Mouse (Mus musculus) midbrain, embryonic 16.5 days (tissue): ENCODE data around the gene Plb1. TPM values are rescaled to one million over a fixed set of nuclear protein-coding genes. Genes with fewer than 3 reads are reported as not detected.

Experiments used
- ATAC-seq: fragments of 200-750 bp; cut with Nextera tagmentation; 2 replicates; pipeline ENCODE4 v1.8.0; 2017; ENCODE audit warnings: moderate TSS enrichment
- H3K27ac ChIP-seq: fragments of 300-500 bp; sonication (generic); 2 replicates; pipeline ENCODE4 v1.5.1; 2014; ENCODE audit warnings: mild to moderate bottlenecking, low read length, mixed read lengths
- H3K27me3 ChIP-seq: fragments of 300-500 bp; sonication (generic); 2 replicates; pipeline ENCODE4 v1.6.1; 2014; ENCODE audit warnings: low read depth, low read length, mixed read lengths; ENCODE audit not compliant: control insufficient read depth, insufficient read depth
- H3K36me3 ChIP-seq: fragments of 300-500 bp; sonication (generic); 2 replicates; pipeline ENCODE4 v1.6.1; 2014; ENCODE audit warnings: mild to moderate bottlenecking, low read length, moderate library complexity, mixed read lengths; ENCODE audit not compliant: control insufficient read depth, insufficient read depth
- H3K4me1 ChIP-seq: fragments of 300-500 bp; sonication (generic); 2 replicates; pipeline ENCODE4 v1.6.1; 2014; ENCODE audit warnings: mild to moderate bottlenecking, low read length, mixed read lengths; ENCODE audit not compliant: control insufficient read depth, insufficient read depth
- H3K4me2 ChIP-seq: fragments of 300-500 bp; sonication (generic); 2 replicates; pipeline ENCODE4 v1.6.1; 2014; ENCODE audit warnings: mild to moderate bottlenecking, low read length, mixed read lengths
- H3K4me3 ChIP-seq: fragments of 300-500 bp; sonication (generic); 2 replicates; pipeline ENCODE4 v1.5.1; 2014; ENCODE audit warnings: low read depth, mild to moderate bottlenecking, low read length, moderate library complexity, mixed read lengths
- H3K9ac ChIP-seq: fragments of 300-500 bp; sonication (generic); 2 replicates; pipeline ENCODE4 v1.6.1; 2014; ENCODE audit warnings: low read depth, low read length, mixed read lengths
- H3K9me3 ChIP-seq: fragments of 300-500 bp; sonication (generic); replicated peaks from 2 replicates; pipeline ENCODE4 v1.6.1; 2014; ENCODE audit warnings: mild to moderate bottlenecking, low read length, mixed read lengths; ENCODE audit not compliant: control insufficient read depth, poor library complexity, severe bottlenecking
- WGBS: fragments of 180-500 bp; shearing (Covaris S2); extraction: QIAGEN DNeasy Blood & Tissue Kit; methylation state at CpG from one replicate; pipeline ENCODE4 v1.1.7; 2014; 5-methylcytosine and 5-hydroxymethylcytosine counted together
- polyA plus RNA-seq: library from polyadenylated mRNA; unstranded; fragments of >200 nt; fragmentation: Nextera tagmentation; extraction: Ambion mirVana; gene quantifications from 2 replicates; pipeline ENCODE4 v1.2.1, GENCODE M21; 2015

Plb1 gene
- polyA plus RNA-seq, 1 experiment from 2014 or later, result 0.04 TPM

DNA sequence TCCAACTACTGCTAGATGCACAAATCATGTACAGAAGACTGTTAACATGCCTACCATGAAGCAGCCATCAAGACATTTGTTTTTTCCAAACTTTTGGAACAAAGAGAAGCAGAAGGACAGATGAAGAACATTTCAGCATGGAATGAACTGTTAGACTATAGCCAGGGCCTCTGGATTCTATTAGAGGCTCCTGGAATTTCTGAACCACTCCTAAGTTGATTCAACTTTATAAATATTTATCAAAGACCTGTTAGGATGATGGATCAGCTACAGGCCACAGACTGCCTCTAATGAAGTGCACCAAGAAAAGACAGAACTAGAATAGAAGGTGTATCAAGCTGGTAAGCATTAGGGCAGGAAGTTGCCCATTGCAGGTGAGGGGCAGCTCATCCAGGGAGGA, 156.1 kb downstream of the Plb1 start:
- no peak for ATAC-seq
- no peaks in the 10 kb centered on the region for H3K36me3 ChIP-seq
- H3K9ac ChIP-seq, result no peak overlapping the region
- no peaks in the 10 kb centered on the region for H3K4me1 ChIP-seq
- no peaks in the 10 kb centered on the region for H3K27me3 ChIP-seq
- H3K4me2 ChIP-seq, result no peak overlapping the region
- H3K27ac ChIP-seq, result no peak overlapping the region
- no peak overlapping the region for H3K4me3 ChIP-seq
- H3K9me3 ChIP-seq, result no peaks in the 10 kb centered on the region

DNA sequence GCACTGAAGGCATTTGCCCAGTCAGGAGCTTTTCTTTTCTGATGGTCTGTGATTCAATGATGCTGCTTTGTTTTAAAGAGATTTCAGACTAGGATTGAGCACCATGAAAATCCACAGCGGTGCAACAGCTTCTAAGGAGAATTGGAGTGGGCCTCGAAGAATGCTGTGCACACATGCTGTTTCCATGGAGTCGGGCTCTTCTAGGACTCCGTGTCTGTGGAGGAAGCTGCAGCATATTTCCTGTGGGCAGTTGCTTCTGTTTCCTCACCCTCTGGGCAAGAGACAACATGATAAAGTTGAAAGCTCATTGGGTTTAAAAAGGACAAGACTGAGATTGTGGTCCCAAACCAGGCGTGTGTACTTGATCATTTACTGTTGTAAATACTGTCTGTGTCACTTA, 157.8 kb downstream of the Plb1 start:
- H3K27ac ChIP-seq, result no peak overlapping the region
- no peaks in the 10 kb centered on the region for H3K9me3 ChIP-seq
- no peak overlapping the region for H3K4me3 ChIP-seq
- H3K36me3 ChIP-seq, result no peaks in the 10 kb centered on the region
- no peak overlapping the region for H3K9ac ChIP-seq
- WGBS, result 80% methylated on average over 5 of the region's 5 CpGs
- H3K27me3 ChIP-seq, result no peaks in the 10 kb centered on the region
- no peaks in the 10 kb centered on the region for H3K4me1 ChIP-seq
- no peak overlapping the region for H3K4me2 ChIP-seq
- ATAC-seq, result no peak

DNA sequence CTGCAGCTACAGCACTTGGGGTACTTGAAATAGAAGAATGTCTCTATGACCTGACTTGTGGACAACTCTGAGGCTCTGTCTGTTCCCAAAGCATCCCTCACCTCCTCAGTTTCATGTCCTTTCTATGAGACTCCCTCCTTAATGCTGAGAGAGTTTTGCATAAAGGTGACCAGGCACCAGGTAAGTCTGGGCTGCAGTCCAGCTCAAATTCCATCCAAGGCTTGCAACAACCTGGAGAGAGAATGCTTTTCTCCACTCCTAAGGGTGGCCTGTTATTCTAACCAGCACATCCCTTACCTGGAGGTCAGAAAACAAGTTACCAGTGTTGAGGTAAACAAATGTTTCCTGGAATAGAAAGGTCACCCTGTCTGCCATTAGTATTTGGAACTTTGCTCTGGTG, 159.8 kb downstream of the Plb1 start:
- Histone ChIP-seq H3K27ac (no peak overlapping the region), H3K4me1 (no peaks in the 10 kb centered on the region), H3K4me2 (no peak overlapping the region), H3K9me3 (no peaks in the 10 kb centered on the region), H3K27me3 (no peaks in the 10 kb centered on the region), H3K4me3 (no peak overlapping the region), H3K9ac (no peak overlapping the region), H3K36me3 (no peaks in the 10 kb centered on the region)
- ATAC-seq, result no peak

DNA sequence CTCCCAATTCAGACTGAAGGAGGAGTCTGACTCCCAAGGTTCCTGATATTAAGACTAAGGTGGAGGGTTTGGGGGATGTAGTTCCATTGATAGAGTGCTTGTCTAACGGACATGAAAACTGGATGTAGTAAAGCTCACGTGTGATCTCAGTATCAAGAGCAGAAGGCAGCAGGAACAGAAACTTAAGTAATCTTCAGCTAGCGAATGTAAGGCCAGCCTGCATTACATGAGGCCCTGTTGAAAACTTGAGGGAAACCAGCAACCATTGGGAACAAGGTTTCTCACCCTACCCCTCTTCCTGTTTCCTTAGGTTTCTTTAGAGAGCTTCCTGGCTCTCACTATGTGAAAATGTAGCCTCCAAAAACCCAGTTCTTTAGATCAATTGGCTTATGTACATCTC, 162.1 kb downstream of the Plb1 start:
- no peak overlapping the region for H3K27ac ChIP-seq
- H3K4me1 ChIP-seq, result no peaks in the 10 kb centered on the region
- no peak overlapping the region for H3K9ac ChIP-seq
- no peaks in the 10 kb centered on the region for H3K9me3 ChIP-seq
- no peak for ATAC-seq
- H3K4me2 ChIP-seq, result no peak overlapping the region
- no peaks in the 10 kb centered on the region for H3K27me3 ChIP-seq
- 93% methylated on average over 3 of the region's 3 CpGs for WGBS
- H3K4me3 ChIP-seq, result no peak overlapping the region
- no peaks in the 10 kb centered on the region for H3K36me3 ChIP-seq

DNA sequence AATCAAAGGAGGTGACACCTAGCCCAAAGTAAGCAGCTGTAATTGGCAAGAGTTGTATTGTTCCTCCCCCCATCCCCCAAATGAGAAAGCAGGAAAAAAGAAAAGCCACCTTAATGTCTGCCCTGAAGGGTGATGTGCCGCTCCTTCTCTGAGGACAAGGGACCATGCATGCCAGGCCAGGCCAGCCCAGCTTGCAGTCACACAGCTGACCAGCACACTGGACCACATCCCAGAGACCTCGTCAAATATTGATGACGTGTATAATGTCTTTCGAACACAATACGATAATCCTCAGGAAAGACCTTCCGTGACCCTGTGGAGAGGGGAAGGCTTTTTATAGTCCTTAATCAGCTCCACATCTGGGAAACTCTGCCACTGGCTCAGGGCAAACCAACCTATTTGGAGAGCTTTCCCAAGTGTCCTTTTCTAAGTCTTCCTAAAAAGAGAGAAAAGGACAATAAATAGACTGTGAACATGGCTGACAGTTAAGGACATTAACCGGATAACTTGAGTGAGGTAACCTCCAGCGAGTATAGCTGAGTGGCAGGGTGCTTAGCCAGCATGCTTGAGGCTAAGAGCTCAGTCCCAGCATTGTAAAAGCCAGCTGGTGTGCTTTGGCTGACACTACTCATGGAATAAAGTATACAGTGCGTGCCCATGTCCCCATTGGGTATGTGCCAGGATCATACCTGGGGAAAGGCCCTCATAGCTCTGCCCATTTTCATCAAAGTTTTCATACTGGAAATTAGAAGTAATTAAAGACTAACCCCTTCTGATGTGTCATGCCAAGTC, 162.8 kb downstream of the Plb1 start:
- no peak overlapping the region for H3K27ac ChIP-seq
- no peak for ATAC-seq
- H3K4me1 ChIP-seq, result no peaks in the 10 kb centered on the region
- no peaks in the 10 kb centered on the region for H3K9me3 ChIP-seq
- H3K4me2 ChIP-seq, result no peak overlapping the region
- no peak overlapping the region for H3K9ac ChIP-seq
- no peaks in the 10 kb centered on the region for H3K27me3 ChIP-seq
- WGBS, result 78% methylated on average over 9 of the region's 9 CpGs
- no peak overlapping the region for H3K4me3 ChIP-seq
- H3K36me3 ChIP-seq, result no peaks in the 10 kb centered on the region

DNA sequence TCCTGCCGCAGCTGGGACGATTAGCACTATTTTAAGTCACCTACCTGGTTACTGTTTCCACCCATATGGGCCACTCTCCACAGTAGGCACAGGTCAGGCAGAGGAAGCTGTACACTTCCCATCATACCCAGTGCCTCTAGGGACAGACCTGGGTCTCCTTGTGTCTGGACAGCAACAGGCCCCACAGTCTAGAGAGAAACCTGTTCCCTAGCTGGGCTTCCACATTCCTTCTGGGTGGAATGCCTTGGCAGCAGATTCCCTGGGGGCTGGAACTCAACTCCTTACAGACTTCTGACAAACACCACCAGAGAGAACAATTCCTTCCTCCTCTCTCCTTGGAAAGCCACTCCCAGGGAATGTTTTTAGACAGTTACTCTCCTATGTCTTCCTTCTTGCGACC, 165.2 kb downstream of the Plb1 start:
- Histone ChIP-seq H3K4me2 (no peak overlapping the region), H3K4me3 (no peak overlapping the region), H3K9ac (no peak overlapping the region), H3K4me1 (0 out of 2 replicates have a peak, but pooled peaks cover 3% of the 10 kb centered on the region), H3K36me3 (no peaks in the 10 kb centered on the region), H3K27me3 (no peaks in the 10 kb centered on the region), H3K27ac (no peak overlapping the region), H3K9me3 (no peaks in the 10 kb centered on the region)
- no peak for ATAC-seq
- WGBS, result 88% methylated on average over 3 of the region's 3 CpGs

DNA sequence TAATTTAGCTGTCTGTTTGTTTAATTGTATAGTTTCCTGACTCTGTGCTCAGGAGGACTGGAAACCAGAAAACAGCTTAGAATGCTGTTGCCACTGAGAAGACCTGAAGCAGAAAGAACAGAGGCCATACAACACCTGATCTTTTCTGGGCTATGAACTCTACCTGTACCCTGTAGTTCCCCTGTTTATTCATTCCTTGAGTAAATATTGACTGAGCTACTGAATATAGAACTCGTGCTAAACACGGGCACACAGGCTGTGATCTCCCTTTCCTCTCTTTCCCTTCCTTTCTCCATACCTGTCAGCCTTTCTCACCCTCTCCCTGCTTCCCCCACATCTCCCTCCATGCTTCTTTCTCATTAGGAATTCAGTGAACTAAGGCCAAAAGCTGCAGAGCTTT, 168.4 kb downstream of the Plb1 start:
- Histone ChIP-seq H3K9ac (no peak overlapping the region), H3K27me3 (no peaks in the 10 kb centered on the region), H3K27ac (no peak overlapping the region), H3K4me2 (no peak overlapping the region), H3K4me1 (peaks cover 13% of the 10 kb centered on the region), H3K4me3 (no peak overlapping the region), H3K9me3 (no peaks in the 10 kb centered on the region), H3K36me3 (no peaks in the 10 kb centered on the region)
- WGBS, result 72% methylated on average over 2 of the region's 2 CpGs
- ATAC-seq, result no peak

DNA sequence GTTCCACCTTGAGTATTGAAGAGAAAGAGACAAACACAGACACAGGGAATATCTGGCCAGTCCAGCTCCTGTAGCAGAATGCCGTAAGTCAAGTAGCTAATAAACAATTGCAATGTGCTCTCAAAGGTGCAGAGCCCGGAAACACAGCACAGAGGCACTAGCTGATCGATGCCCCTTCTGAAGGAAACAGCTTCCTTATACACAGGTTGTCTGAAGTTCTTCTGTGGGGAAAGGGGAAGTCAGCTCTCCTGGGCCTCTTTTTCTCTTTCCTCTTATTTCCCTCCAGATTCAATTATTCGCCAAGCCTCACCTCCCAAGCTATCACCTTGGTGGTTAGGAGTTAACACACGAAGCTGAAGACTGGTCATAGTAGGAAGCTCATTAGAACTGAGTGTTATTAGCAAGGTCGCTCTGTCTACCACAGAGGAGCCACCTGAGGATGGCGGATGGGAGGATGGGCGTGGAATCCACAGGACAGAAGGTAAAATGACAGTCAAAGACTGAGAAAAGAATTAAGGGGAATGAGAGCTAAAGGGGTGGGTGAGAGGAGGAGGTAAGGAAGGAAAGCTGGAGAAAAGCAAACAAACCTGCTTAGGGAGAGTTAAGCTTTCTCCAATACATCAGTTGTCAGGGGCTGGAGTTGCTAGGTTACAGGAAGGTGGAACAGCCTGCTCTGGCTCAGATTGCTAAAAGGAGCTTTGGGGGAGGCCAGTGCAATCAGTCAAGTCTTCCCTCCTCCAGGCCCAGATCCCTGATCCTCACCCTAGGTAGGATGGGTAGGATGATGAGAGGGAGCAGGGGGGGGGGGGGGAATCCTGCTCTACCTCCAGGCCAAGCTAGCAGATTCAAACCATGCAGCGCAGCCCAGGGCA, 170.8 kb downstream of the Plb1 start:
- Histone ChIP-seq H3K36me3 (no peaks in the 10 kb centered on the region), H3K4me3 (no peak overlapping the region), H3K9me3 (no peaks in the 10 kb centered on the region), H3K9ac (no peak overlapping the region), H3K4me1 (peaks cover 13% of the 10 kb centered on the region), H3K27ac (peak overlapping the region; percentile 75), H3K4me2 (no peak overlapping the region), H3K27me3 (no peaks in the 10 kb centered on the region)
- WGBS, result 70% methylated on average over 9 of the region's 9 CpGs
- peak; percentile 82 for ATAC-seq

DNA sequence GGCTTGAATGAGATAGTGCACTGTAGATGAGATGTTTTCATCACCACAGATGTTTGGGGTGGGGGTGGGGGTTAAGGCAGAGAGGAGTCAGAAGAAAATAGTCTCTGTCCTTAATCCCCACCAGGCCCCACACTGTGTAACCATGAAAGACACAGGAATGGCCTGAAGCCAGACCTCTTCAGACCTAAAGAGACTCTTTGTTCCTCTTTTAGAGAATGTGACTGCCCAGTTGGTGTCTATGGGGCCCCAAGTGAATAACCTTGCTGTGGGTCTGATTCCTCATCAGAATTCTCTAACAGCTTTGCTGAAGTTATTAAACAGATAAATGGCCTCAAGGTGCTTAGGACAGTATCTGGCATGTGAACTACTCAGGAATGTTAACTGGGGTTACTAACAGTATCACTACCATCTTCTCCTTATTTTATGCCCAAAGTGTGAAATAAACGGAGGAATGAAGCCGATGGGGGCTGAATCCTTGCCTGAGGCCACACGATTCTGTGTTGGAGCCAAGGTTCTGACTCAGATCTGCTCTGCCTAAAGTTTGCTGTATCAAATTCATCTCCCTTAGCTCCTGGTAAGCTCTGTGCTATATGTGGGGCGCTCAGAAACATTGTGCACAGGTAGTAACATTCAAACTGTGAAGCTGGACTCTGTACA, 172.8 kb downstream of the Plb1 start:
- Histone ChIP-seq H3K4me1 (peaks cover 13% of the 10 kb centered on the region), H3K9ac (no peak overlapping the region), H3K36me3 (no peaks in the 10 kb centered on the region), H3K27ac (no peak overlapping the region), H3K27me3 (no peaks in the 10 kb centered on the region), H3K4me3 (no peak overlapping the region), H3K4me2 (no peak overlapping the region), H3K9me3 (no peaks in the 10 kb centered on the region)
- ATAC-seq, result 0 out of 2 replicates have a peak, but pooled peaks have one; percentile 25
- 70% methylated on average over 4 of the region's 4 CpGs for WGBS
